Mouse (Mus musculus): ENCODE results near the gene Fam76a. TPM values are rescaled to one million over a fixed set of nuclear protein-coding genes. Genes with fewer than 3 reads are reported as not detected.

The Fam76a gene
- polyA plus RNA-seq (2015; fragmentation: Nextera tagmentation; extraction: Ambion mirVana): 31.3 and 32.7 TPM in 2 replicates

GRCm38 (mm10) chr4:132922558-132923008 is at the start of gene Fam76a:
Fam76a (minus strand) TSS chr4:132922558.

DNA sequence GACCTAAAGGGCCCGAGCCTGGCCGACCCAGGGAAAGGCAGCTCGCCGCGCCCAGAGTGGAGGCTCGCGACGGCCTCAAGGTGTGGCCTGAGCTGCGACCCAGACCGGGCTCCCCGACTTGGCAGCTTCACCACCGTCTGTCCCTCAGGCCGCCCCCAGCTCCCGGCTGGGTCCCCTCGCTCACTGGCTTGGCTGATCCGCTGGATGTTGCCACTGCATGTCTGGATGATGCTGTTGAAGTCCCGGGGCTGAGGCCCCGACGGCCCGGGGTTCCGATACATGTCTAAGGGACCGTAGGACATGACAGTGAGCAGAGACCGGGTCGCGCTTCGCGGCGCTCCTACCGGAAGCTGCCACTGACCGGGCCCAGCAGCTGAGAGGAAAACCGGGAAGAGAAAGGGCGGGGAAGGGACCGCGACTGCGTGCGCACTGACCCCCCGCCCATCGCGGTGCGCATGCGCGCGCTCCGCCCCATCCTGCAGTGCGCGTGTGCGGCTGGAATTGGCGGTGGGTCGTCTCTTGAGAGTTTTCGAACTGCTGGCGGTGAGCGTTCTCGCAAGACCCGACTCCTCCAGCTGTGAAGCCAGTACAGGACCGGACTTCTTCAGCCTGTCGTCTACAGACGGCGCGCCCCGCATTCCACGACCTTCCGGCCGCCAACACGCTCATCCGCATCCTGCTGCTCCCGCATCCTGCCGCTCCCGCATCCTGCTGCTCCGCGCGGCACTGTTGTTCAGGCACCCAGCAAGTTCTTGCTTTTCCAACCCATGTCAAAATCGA is 38.1 kb downstream of the Fam76a start, which contains the start of gene Stx12:
Gene Stx12 (minus strand): TSS at position 446 of the 780 bp plus-strand sequence.

Other genes with a start within 250 kb of the Fam76a start
- 2.4 and 3.6 TPM in 2 replicates for gene Xkr8, start 190.0 kb downstream of the Fam76a start, polyA plus RNA-seq (2015; fragmentation: Nextera tagmentation; extraction: Ambion mirVana)
- 0.76 and 1.4 TPM in 2 replicates for gene Smpdl3b, start 165.3 kb downstream of the Fam76a start, polyA plus RNA-seq (2015; fragmentation: Nextera tagmentation; extraction: Ambion mirVana)
- 28.8 and 33.2 TPM in 2 replicates for gene Rpa2, start 154.2 kb downstream of the Fam76a start, polyA plus RNA-seq (2015; fragmentation: Nextera tagmentation; extraction: Ambion mirVana)
- gene Themis2, start 126.2 kb downstream of the Fam76a start, polyA plus RNA-seq (2015; fragmentation: Nextera tagmentation; extraction: Ambion mirVana): 1.9 and 3.2 TPM in 2 replicates
- gene Ppp1r8, start 79.4 kb downstream of the Fam76a start, polyA plus RNA-seq (2015; fragmentation: Nextera tagmentation; extraction: Ambion mirVana): 14.5 and 16.5 TPM in 2 replicates
- gene Stx12, start 38.0 kb downstream of the Fam76a start, polyA plus RNA-seq (2015; fragmentation: Nextera tagmentation; extraction: Ambion mirVana): 31.7 and 39.9 TPM in 2 replicates
- 0.21 and 0.37 TPM in 2 replicates for gene Fgr, start 51.5 kb upstream of the Fam76a start, polyA plus RNA-seq (2015; fragmentation: Nextera tagmentation; extraction: Ambion mirVana)
- 8.2 and 9.6 TPM in 2 replicates for gene Ahdc1, start 88.7 kb upstream of the Fam76a start, polyA plus RNA-seq (2015; fragmentation: Nextera tagmentation; extraction: Ambion mirVana)
- 48.2 and 53.1 TPM in 2 replicates for gene Wasf2, start 207.9 kb upstream of the Fam76a start, polyA plus RNA-seq (2015; fragmentation: Nextera tagmentation; extraction: Ambion mirVana)

Data from skeletal muscle tissue, postnatal 0 days (tissue).